Mouse (Mus musculus) liver, embryonic 16.5 days (tissue): ENCODE measurements around the gene Efna1. TPM values are rescaled to one million over a fixed set of nuclear protein-coding genes. Genes with fewer than 3 reads are reported as not detected.

Experiments
- ATAC-seq: fragments of 200-750 bp; cut with Nextera tagmentation; 2 replicates; pipeline ENCODE4 v1.8.0; 2017; ENCODE audit warnings: low read depth, mild to moderate bottlenecking, moderate number of reproducible peaks, moderate library complexity
- H3K27ac ChIP-seq: fragments of 300-500 bp; sonication (generic); 2 replicates; pipeline ENCODE4 v1.5.1; 2014; ENCODE audit warnings: mild to moderate bottlenecking, low read length
- H3K27me3 ChIP-seq: fragments of 300-500 bp; sonication (generic); 2 replicates; pipeline ENCODE4 v1.6.1; 2014; ENCODE audit warnings: low read depth, low read length, mixed read lengths; ENCODE audit not compliant: control insufficient read depth, insufficient read depth
- H3K36me3 ChIP-seq: fragments of 300-500 bp; sonication (generic); 2 replicates; pipeline ENCODE4 v1.6.1; 2014; ENCODE audit warnings: mild to moderate bottlenecking; ENCODE audit not compliant: control insufficient read depth, insufficient read depth
- H3K4me1 ChIP-seq: fragments of 300-500 bp; sonication (generic); 2 replicates; pipeline ENCODE4 v1.6.1; 2014; ENCODE audit warnings: low read depth, low read length, mixed read lengths; ENCODE audit not compliant: control insufficient read depth
- H3K4me2 ChIP-seq: fragments of 300-500 bp; sonication (generic); 2 replicates; pipeline ENCODE4 v1.6.1; 2014; ENCODE audit warnings: low read depth, low read length, mixed read lengths
- H3K4me3 ChIP-seq: fragments of 300-500 bp; sonication (generic); 2 replicates; pipeline ENCODE4 v1.5.1; 2014; ENCODE audit warnings: low read depth, mild to moderate bottlenecking, low read length
- H3K9ac ChIP-seq: fragments of 300-500 bp; sonication (generic); 2 replicates; pipeline ENCODE4 v1.6.1; 2014; ENCODE audit warnings: low read depth, low read length
- H3K9me3 ChIP-seq: fragments of 300-500 bp; sonication (generic); replicated peaks from 2 replicates; pipeline ENCODE4 v1.6.1; 2016; ENCODE audit warnings: low read length; ENCODE audit not compliant: control insufficient read depth
- WGBS: fragments of 180-500 bp; shearing (Covaris S2); extraction: QIAGEN DNeasy Blood & Tissue Kit; methylation state at CpG from one replicate; pipeline ENCODE4 v1.1.7; 2014; ENCODE audit not compliant: insufficient replicate concordance; 5-methylcytosine and 5-hydroxymethylcytosine counted together
- polyA plus RNA-seq: library from polyadenylated mRNA; unstranded; fragments of >200 nt; fragmentation: Nextera tagmentation; extraction: Ambion mirVana; gene quantifications from 2 replicates; pipeline ENCODE4 v1.2.1, GENCODE M21; 2015

Efna1 gene
- polyA plus RNA-seq, 1 experiment from 2014 or later, result 12.7 TPM

DNA sequence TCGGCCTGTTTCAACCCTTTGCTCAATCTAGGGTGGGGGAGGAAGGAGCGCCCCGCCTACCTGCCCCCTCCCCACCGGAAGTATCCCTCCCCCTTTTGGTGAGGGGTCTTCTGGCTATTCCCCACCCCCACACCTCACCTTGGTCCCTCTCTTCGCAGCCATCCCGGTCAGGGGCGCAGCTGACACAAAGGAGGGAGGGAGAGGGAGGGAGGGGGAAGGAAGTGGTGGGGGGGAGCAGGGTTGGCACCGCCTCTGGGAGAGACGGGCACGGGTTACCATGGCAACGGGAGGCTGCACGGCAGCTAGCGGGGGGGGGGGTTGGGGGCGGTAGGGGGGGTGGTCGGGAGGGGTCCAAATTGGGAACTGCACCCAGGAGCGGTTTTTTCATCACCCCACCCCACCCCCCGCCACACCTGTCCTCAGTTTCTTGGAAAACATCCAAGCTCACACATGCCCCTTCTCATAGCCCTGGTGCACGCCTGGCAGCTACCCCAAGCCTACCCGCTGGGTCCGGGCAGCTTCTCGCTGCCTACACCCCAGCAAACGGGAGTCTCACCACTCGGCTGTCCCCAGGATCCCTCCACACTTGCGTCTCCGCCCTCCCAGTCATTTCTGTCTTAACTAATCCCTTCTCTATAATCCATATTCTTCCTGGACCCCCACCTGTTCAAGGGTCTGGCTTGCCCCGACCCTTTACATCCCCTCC, 35.8 kb downstream of the Efna1 start:
- H3K27ac ChIP-seq, result no peak overlapping the region
- H3K27me3 ChIP-seq, result peaks cover 20% of the 10 kb centered on the region
- H3K4me2 ChIP-seq, result peak overlapping the region; percentile 26
- under 1% methylated on average over 21 of the region's 26 CpGs for WGBS
- H3K36me3 ChIP-seq, result no peaks in the 10 kb centered on the region
- H3K9me3 ChIP-seq, result no peaks in the 10 kb centered on the region
- ATAC-seq, result no peak
- H3K4me3 ChIP-seq, result no peak overlapping the region
- H3K9ac ChIP-seq, result no peak overlapping the region
- H3K4me1 ChIP-seq, result peaks cover 23% of the 10 kb centered on the region

DNA sequence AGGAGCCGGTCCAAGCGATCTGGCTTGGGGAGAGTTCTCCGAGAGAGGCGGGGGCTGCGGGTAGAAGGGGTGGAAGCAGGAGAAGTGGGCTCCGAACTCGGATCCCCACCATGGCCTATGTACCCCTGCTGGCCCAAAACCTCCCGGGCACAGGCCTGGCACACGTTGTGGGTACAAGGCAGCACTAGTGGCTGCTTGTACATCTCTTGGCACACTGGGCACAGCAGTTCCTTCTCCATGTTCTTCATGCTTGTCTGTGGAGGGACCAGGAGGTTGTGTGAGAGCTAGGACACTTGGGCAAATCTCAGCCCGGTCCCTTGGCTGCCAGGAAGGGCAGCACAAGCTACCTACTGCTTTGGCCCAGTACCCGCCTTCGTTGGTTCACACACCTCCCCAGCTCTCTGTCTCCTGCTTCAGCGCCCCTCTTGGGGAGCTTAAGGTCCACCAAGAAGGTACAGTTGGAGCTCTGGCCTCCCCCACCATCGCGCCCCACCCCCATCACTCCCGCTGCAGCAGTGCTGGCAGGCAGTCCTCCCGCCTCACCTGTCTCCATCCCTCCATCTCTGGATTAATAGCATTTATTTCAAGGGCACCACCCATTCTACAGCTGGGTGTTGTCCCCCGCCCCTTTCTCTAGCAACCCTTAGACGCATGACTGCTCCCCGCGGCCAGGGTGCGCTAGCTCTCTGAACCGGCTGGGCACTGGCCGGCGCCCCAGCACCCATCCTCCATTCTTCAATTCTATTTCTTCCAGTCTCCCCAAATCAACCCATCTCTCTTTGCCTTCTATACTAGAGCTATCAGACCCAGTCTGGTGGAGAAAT, 36.6 kb downstream of the Efna1 start:
- Histone ChIP-seq H3K9ac (no peak overlapping the region), H3K9me3 (no peaks in the 10 kb centered on the region), H3K27ac (no peak overlapping the region), H3K4me3 (no peak overlapping the region), H3K36me3 (no peaks in the 10 kb centered on the region), H3K4me2 (peak overlapping the region; percentile 26; the same call in 1 of the 2 replicates), H3K4me1 (peaks cover 23% of the 10 kb centered on the region), H3K27me3 (peaks cover 20% of the 10 kb centered on the region)
- WGBS, result 21% methylated on average over 25 of the region's 25 CpGs
- no peak for ATAC-seq

DNA sequence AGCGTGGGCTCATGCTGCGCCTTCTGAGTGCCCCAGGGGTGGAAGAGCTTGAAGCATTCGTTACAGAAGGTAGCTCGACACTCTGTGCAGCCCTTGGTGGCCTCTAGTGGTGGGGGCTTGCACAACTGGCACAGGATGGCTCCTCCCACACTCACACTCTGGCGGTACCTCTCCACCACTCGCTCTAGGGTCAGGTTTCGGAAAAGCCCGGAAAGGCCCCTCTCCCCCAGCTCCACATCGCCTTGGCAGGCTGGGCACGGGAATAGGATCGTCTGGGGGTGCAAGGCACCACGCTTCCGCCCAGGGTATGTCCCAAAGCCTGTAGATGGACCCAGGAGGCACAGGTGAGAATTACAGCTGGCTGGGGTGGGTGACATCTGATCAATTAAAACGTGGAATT, 37.3 kb downstream of the Efna1 start:
- Histone ChIP-seq H3K27ac (no peak overlapping the region), H3K4me1 (peaks cover 23% of the 10 kb centered on the region), H3K27me3 (peaks cover 20% of the 10 kb centered on the region), H3K36me3 (no peaks in the 10 kb centered on the region), H3K4me3 (no peak overlapping the region), H3K9me3 (no peaks in the 10 kb centered on the region), H3K9ac (no peak overlapping the region), H3K4me2 (no peak overlapping the region)
- 19% methylated on average over 14 of the region's 14 CpGs for WGBS
- 0 out of 2 replicates have a peak, but pooled peaks have one; percentile 17 for ATAC-seq

DNA sequence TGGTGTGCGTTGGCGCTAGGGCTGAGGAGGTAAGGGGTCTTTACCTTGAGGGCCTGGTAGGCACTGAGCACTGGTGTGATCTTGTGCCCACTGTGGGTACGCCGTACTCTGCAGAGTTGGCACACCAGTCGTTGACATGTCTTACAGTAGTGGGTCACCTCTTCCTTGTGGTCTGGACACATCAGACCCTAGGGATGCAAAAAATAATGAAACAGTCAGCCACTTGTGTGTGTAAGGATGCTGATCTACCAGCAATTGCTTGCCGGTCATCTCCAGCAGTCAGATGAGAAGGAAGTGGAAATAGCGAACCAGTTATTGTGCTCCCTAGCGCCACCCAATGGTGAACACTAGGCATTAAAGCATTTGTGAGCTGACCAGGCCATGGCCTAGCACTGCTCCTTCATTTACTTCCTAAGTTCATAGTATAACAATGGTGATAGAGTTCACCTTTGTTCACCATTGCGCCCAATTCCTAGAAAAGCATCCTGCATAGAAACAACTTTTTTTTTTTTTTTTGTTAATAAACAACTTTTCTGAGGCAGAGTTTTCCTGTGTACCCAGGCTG, 38.5 kb downstream of the Efna1 start:
- Histone ChIP-seq H3K4me2 (no peak overlapping the region), H3K36me3 (no peaks in the 10 kb centered on the region), H3K4me3 (no peak overlapping the region), H3K4me1 (peaks cover 26% of the 10 kb centered on the region), H3K27me3 (peaks cover 20% of the 10 kb centered on the region), H3K9ac (no peak overlapping the region), H3K27ac (no peak overlapping the region), H3K9me3 (no peaks in the 10 kb centered on the region)
- ATAC-seq, result no peak
- 55% methylated on average over 9 of the region's 9 CpGs for WGBS

DNA sequence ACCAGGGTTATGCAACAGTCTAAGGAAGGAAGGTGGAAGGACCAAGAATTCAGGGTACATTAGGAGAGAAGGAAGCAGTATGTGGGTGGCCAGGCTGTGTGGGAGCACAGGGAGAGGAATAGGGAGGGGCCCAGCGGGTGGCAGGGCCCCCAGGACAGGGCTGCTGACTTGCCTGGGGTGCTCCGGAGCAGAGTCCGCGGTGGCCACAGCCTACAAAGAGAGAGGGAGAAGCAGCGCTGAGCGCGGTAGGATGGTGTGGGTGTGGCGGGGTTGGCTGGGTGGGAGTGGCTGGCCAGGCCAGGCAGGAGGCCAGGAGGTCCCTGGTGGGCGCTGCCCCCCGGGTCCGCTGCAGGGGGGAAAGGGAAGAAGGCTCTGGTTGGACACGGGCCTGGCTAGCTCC, 42.4 kb downstream of the Efna1 start:
- Histone ChIP-seq H3K4me1 (peaks cover 6% of the 10 kb centered on the region), H3K36me3 (no peaks in the 10 kb centered on the region), H3K9ac (no peak overlapping the region), H3K9me3 (no peaks in the 10 kb centered on the region), H3K4me3 (no peak overlapping the region), H3K27me3 (peaks cover 3% of the 10 kb centered on the region), H3K27ac (no peak overlapping the region), H3K4me2 (no peak overlapping the region)
- ATAC-seq, result no peak
- WGBS, result 52% methylated on average over 12 of the region's 12 CpGs

- Histone ChIP-seq H3K4me3 (no peak overlapping the region), H3K9ac (no peak overlapping the region), H3K4me1 (peaks cover 3% of the 10 kb centered on the region; the same call in 1 of the 2 replicates), H3K36me3 (no peaks in the 10 kb centered on the region), H3K27ac (no peak overlapping the region), H3K4me2 (no peak overlapping the region), H3K9me3 (no peaks in the 10 kb centered on the region), H3K27me3 (peaks cover 3% of the 10 kb centered on the region)
- no peak for ATAC-seq
- WGBS, result 75% methylated on average over 21 of the region's 21 CpGs
Measured at GRCm38 (mm10) chr3:89237682-89238081, 43.3 kb downstream of the Efna1 start.

DNA sequence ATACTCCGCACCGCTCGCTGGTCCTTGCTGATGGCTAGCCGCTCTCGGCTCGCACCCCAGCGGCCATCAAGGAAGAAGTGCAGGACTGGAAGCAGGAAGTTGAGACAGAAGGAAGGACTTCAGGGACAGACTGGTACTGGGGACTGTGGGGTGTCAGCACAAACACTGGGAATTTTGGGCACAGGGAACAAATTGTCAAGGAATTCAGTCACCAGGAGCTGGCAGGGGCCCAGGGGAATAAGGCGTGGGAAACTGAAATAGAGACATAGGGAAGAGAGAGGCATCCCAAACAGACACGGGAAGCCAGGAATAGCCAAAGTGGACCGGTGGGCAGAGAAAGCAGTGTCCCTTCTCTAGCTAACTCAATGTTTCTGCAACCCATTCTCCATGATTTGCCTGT, 44.4 kb downstream of the Efna1 start:
- Histone ChIP-seq H3K27ac (no peak overlapping the region), H3K4me1 (peaks cover 3% of the 10 kb centered on the region; the same call in 1 of the 2 replicates), H3K4me2 (no peak overlapping the region), H3K9me3 (no peaks in the 10 kb centered on the region), H3K36me3 (no peaks in the 10 kb centered on the region), H3K27me3 (peaks cover 3% of the 10 kb centered on the region), H3K4me3 (no peak overlapping the region), H3K9ac (no peak overlapping the region)
- 78% methylated on average over 10 of the region's 10 CpGs for WGBS
- no peak for ATAC-seq

DNA sequence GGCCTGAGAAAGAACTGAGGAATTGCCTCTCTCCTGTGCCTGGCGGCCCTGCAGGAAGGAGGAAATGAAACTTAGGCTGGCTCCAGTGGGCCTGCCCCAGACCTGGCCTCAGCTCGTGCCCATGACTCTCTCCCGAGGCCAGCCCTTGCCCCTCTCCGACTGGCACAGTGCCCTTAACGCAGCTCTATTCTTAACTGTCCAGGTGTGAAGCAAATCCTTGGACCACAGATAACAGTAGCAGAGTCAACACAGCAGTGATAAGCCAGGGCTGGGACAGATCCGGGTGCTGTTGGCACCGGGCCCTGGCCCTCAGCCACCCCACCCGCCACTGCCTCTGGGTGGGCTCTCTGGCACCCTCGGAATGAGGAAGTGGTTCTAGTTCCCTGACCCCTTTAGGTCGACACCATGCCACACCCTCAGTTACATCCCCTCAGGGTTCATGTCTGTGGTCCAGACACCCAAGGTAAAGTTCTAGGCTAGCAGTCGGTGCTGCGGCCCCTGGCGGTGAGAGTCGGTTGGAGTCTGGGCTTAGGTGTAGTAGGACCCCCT, 47.3 kb downstream of the Efna1 start:
- peaks cover 4% of the 10 kb centered on the region; the same call in 1 of the 2 replicates for H3K4me1 ChIP-seq
- no peaks in the 10 kb centered on the region for H3K36me3 ChIP-seq
- H3K9ac ChIP-seq, result no peak overlapping the region
- 35% methylated on average over 14 of the region's 14 CpGs for WGBS
- H3K4me3 ChIP-seq, result no peak overlapping the region
- no peak overlapping the region for H3K27ac ChIP-seq
- no peaks in the 10 kb centered on the region for H3K9me3 ChIP-seq
- H3K27me3 ChIP-seq, result peaks cover 22% of the 10 kb centered on the region
- ATAC-seq, result no peak
- no peak overlapping the region for H3K4me2 ChIP-seq
